Mouse (Mus musculus): ENCODE data around the gene Syt16. TPM values are rescaled to one million over a fixed set of nuclear protein-coding genes. Genes with fewer than 3 reads are reported as not detected.

Gene Syt16
- polyA plus RNA-seq, 1 experiment from 2014 or later, result 3.8 TPM

GRCm38 (mm10) chr12:73974584-73974983 is 22.9 kb upstream of the Syt16 start:
- H3K27ac ChIP-seq, result no peak overlapping the region
- H3K9ac ChIP-seq, result no peak overlapping the region
- WGBS, result 90% methylated on average over 6 of the region's 6 CpGs
- no peaks in the 10 kb centered on the region for H3K9me3 ChIP-seq
- H3K4me1 ChIP-seq, result no peaks in the 10 kb centered on the region
- no peak overlapping the region for H3K4me3 ChIP-seq
- peaks cover 78% of the 10 kb centered on the region for H3K36me3 ChIP-seq
- no peaks in the 10 kb centered on the region for H3K27me3 ChIP-seq
- H3K4me2 ChIP-seq, result no peak overlapping the region
- no peak for ATAC-seq (ENCODE audit: insufficient number of reproducible peaks, low FRiP score, low TSS enrichment, low read depth)

- ATAC-seq (ENCODE audit: insufficient number of reproducible peaks, low FRiP score, low TSS enrichment, low read depth), result no peak
- H3K27me3 ChIP-seq, result no peaks in the 10 kb centered on the region
- WGBS, result 92% methylated on average over 3 of the region's 3 CpGs
Measured at GRCm38 (mm10) chr12:73978144-73978543, 19.3 kb upstream of the Syt16 start.

GRCm38 (mm10) chr12:73979667-73980066 is 17.8 kb upstream of the Syt16 start:
- no peak overlapping the region for H3K4me3 ChIP-seq
- peaks cover 71% of the 10 kb centered on the region for H3K36me3 ChIP-seq
- no peak overlapping the region for H3K9ac ChIP-seq
- no peak overlapping the region for H3K27ac ChIP-seq
- H3K27me3 ChIP-seq, result no peaks in the 10 kb centered on the region
- no peak for ATAC-seq (ENCODE audit: insufficient number of reproducible peaks, low FRiP score, low TSS enrichment, low read depth)
- no peaks in the 10 kb centered on the region for H3K9me3 ChIP-seq
- no peaks in the 10 kb centered on the region for H3K4me1 ChIP-seq
- 93% methylated on average over 5 of the region's 5 CpGs for WGBS
- H3K4me2 ChIP-seq, result no peak overlapping the region

More at GRCm38 (mm10) chr12:73978144-73978543, 19.3 kb upstream of the Syt16 start:
- peaks cover 70% of the 10 kb centered on the region for H3K36me3 ChIP-seq
- no peaks in the 10 kb centered on the region for H3K4me1 ChIP-seq
- no peaks in the 10 kb centered on the region for H3K9me3 ChIP-seq
- H3K4me3 ChIP-seq, result no peak overlapping the region
- H3K27ac ChIP-seq, result no peak overlapping the region
- no peak overlapping the region for H3K9ac ChIP-seq
- H3K4me2 ChIP-seq, result no peak overlapping the region

GRCm38 (mm10) chr12:73982533-73982932 is 14.9 kb upstream of the Syt16 start:
- Histone ChIP-seq H3K9me3 (no peaks in the 10 kb centered on the region), H3K27ac (no peak overlapping the region), H3K4me1 (no peaks in the 10 kb centered on the region), H3K27me3 (no peaks in the 10 kb centered on the region), H3K9ac (no peak overlapping the region), H3K4me2 (no peak overlapping the region), H3K4me3 (no peak overlapping the region), H3K36me3 (peaks cover 68% of the 10 kb centered on the region)
- 67% methylated on average over 14 of the region's 14 CpGs for WGBS
- no peak for ATAC-seq (ENCODE audit: insufficient number of reproducible peaks, low FRiP score, low TSS enrichment, low read depth)

GRCm38 (mm10) chr12:73986299-73986698 is 11.2 kb upstream of the Syt16 start:
- Histone ChIP-seq H3K27me3 (no peaks in the 10 kb centered on the region), H3K4me3 (no peak overlapping the region), H3K9me3 (no peaks in the 10 kb centered on the region), H3K9ac (no peak overlapping the region), H3K4me2 (no peak overlapping the region), H3K36me3 (peaks cover 37% of the 10 kb centered on the region), H3K4me1 (no peaks in the 10 kb centered on the region), H3K27ac (no peak overlapping the region)
- 82% methylated on average over 7 of the region's 7 CpGs for WGBS
- ATAC-seq (ENCODE audit: insufficient number of reproducible peaks, low FRiP score, low TSS enrichment, low read depth), result no peak

- 71% methylated on average over 4 of the region's 4 CpGs for WGBS
- no peaks in the 10 kb centered on the region for H3K4me1 ChIP-seq
- H3K4me3 ChIP-seq, result no peak overlapping the region
- H3K4me2 ChIP-seq, result no peak overlapping the region
- H3K36me3 ChIP-seq, result peaks cover 23% of the 10 kb centered on the region
- H3K27me3 ChIP-seq, result no peaks in the 10 kb centered on the region
- H3K27ac ChIP-seq, result no peak overlapping the region
- no peak overlapping the region for H3K9ac ChIP-seq
- no peak for ATAC-seq (ENCODE audit: insufficient number of reproducible peaks, low FRiP score, low TSS enrichment, low read depth)
- H3K9me3 ChIP-seq, result no peaks in the 10 kb centered on the region
Measured at GRCm38 (mm10) chr12:73988393-73989008, 9.0 kb upstream of the Syt16 start.

- no peak overlapping the region for H3K4me3 ChIP-seq
- H3K27me3 ChIP-seq, result no peaks in the 10 kb centered on the region
- H3K9me3 ChIP-seq, result no peaks in the 10 kb centered on the region
- peaks cover 19% of the 10 kb centered on the region for H3K36me3 ChIP-seq
- no peak overlapping the region for H3K4me2 ChIP-seq
- H3K9ac ChIP-seq, result no peak overlapping the region
- no peak for ATAC-seq (ENCODE audit: insufficient number of reproducible peaks, low FRiP score, low TSS enrichment, low read depth)
- no peaks in the 10 kb centered on the region for H3K4me1 ChIP-seq
- no peak overlapping the region for H3K27ac ChIP-seq
Measured at GRCm38 (mm10) chr12:73989594-73989993, 7.9 kb upstream of the Syt16 start.

- H3K4me2 ChIP-seq, result no peak overlapping the region
- H3K27me3 ChIP-seq, result peaks cover 29% of the 10 kb centered on the region
- H3K27ac ChIP-seq, result no peak overlapping the region
- no peak overlapping the region for H3K9ac ChIP-seq
- H3K4me3 ChIP-seq, result peak overlapping the region; percentile 55; the same call in 1 of the 2 replicates
- no peak for ATAC-seq (ENCODE audit: insufficient number of reproducible peaks, low FRiP score, low TSS enrichment, low read depth)
- H3K9me3 ChIP-seq, result no peaks in the 10 kb centered on the region
- H3K36me3 ChIP-seq, result no peaks in the 10 kb centered on the region
- WGBS, result 36% methylated on average over 12 of the region's 12 CpGs
- peaks cover 12% of the 10 kb centered on the region for H3K4me1 ChIP-seq
Measured at GRCm38 (mm10) chr12:73996906-73997296, 560 bp upstream of the Syt16 start.

GRCm38 (mm10) chr12:73998128-73998456 is 631 bp downstream of the Syt16 start:
- no peaks in the 10 kb centered on the region for H3K36me3 ChIP-seq

GRCm38 (mm10) chr12:74002449-74002848 is 5.0 kb downstream of the Syt16 start:
- no peak overlapping the region for H3K9ac ChIP-seq

More at GRCm38 (mm10) chr12:73998128-73998456, 631 bp downstream of the Syt16 start:
- peak overlapping the region; percentile 55 for H3K4me3 ChIP-seq
- 34% methylated on average over 5 of the region's 5 CpGs for WGBS
- H3K4me2 ChIP-seq, result peak overlapping the region; percentile 92
- no peak overlapping the region for H3K27ac ChIP-seq
- H3K27me3 ChIP-seq, result peaks cover 29% of the 10 kb centered on the region
- no peaks in the 10 kb centered on the region for H3K9me3 ChIP-seq
- H3K9ac ChIP-seq, result peak overlapping the region; percentile 27; the same call in 1 of the 2 replicates
- H3K4me1 ChIP-seq, result peaks cover 12% of the 10 kb centered on the region
- ATAC-seq (ENCODE audit: insufficient number of reproducible peaks, low FRiP score, low TSS enrichment, low read depth), result no peak

GRCm38 (mm10) chr12:74009448-74009911 is 12.0 kb downstream of the Syt16 start:
- 20% methylated on average over 8 of the region's 8 CpGs for WGBS

More at GRCm38 (mm10) chr12:74002449-74002848, 5.0 kb downstream of the Syt16 start:
- Histone ChIP-seq H3K27me3 (peaks cover 14% of the 10 kb centered on the region), H3K4me2 (no peak overlapping the region), H3K4me1 (peaks cover 7% of the 10 kb centered on the region), H3K4me3 (no peak overlapping the region), H3K9me3 (no peaks in the 10 kb centered on the region), H3K27ac (no peak overlapping the region), H3K36me3 (no peaks in the 10 kb centered on the region)
- no peak for ATAC-seq (ENCODE audit: insufficient number of reproducible peaks, low FRiP score, low TSS enrichment, low read depth)
- 72% methylated on average over 9 of the region's 9 CpGs for WGBS

GRCm38 (mm10) chr12:74013739-74014138 is 16.3 kb downstream of the Syt16 start:
- Histone ChIP-seq H3K36me3 (no peaks in the 10 kb centered on the region), H3K27me3 (no peaks in the 10 kb centered on the region), H3K27ac (no peak overlapping the region), H3K4me2 (peak overlapping the region; percentile 35), H3K4me1 (no peaks in the 10 kb centered on the region), H3K9ac (no peak overlapping the region), H3K4me3 (no peak overlapping the region), H3K9me3 (no peaks in the 10 kb centered on the region)
- 0% methylated on average over 6 of the region's 6 CpGs for WGBS
- ATAC-seq (ENCODE audit: insufficient number of reproducible peaks, low FRiP score, low TSS enrichment, low read depth), result no peak

More at GRCm38 (mm10) chr12:74009448-74009911, 12.0 kb downstream of the Syt16 start:
- ATAC-seq (ENCODE audit: insufficient number of reproducible peaks, low FRiP score, low TSS enrichment, low read depth), result no peak
- no peak overlapping the region for H3K27ac ChIP-seq
- H3K4me2 ChIP-seq, result no peak overlapping the region
- H3K9ac ChIP-seq, result no peak overlapping the region
- no peaks in the 10 kb centered on the region for H3K4me1 ChIP-seq
- no peaks in the 10 kb centered on the region for H3K36me3 ChIP-seq
- H3K9me3 ChIP-seq, result no peaks in the 10 kb centered on the region
- H3K4me3 ChIP-seq, result no peak overlapping the region
- H3K27me3 ChIP-seq, result no peaks in the 10 kb centered on the region

Measured in limb, embryonic 15.5 days (tissue).